Mouse (Mus musculus) thymus, postnatal 10 days (tissue): Measurements from ENCODE around the gene Mrpl58.

Source experiments
- DNase-seq, 2 experiments: peaks; one replicate each; pipeline ENCODE4 v3.0.0; 2021; ENCODE audit warnings: low spot score in 2 of 2

Mrpl58 gene

DNA sequence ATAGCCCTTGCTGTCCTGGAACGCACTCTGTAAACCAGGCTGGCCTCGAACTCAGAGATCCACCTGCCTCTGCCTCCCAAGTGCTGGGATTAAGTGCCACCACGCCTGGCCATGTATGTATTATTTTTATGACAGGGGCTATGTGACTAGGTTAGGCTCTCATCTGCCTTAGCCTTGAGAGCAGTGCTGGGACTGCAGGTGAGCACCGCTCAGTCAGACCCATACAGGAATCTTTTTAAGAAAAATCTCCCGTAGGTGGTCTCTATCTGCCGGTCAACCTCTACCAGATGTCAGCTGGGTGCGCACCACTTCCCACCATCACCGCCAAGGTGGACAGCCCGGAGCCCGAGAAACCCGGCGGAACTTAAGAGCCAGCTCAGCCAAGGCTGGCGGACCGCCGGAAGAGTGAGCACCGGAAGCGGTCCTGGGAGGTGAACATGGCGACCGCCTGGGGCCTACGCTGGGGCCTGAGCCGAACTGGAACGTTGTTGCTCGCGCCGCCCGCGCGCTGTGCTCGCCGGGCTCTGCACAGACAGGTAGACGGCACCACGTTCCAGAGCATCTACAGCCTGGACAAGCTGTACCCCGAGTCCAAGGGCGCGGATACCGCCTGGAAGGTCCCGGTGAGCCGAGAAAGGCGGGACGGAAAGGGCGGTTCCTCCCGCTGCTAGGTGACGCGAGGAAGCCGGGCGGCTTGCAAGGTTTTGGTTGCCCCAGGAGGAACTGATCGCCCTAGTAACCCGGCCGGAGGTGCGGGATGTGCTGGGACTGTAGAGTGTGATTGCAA, at the start of gene Mrpl58:
Mrpl58 (plus strand) TSS at position 415 of the 787 bp plus-strand sequence.
- peak; percentile 72 to 79 for DNase-seq

- peak in 1 of 2 experiments; percentile 69 for DNase-seq
These were observed 49.4 kb upstream of the Mrpl58 start for GRCm38 (mm10) chr11:115354183-115354582.

DNA sequence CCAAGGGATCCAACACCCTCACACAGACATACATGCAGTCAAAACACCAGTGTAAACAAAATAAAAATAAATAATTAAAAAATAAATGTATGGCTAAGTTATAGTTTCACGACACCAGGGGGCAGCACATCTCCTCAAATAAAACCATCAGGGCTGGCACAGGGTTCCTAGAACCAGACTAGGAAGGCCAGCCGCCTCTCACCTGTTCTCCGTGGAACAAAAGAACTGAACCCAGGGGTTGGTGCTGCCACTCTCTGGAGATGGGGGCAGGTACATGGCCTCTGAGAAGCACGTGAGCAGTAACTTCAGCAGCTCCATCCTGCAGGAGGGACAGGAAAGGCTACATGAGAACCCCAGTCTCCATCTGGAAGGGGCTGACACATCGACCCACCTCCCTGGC, 45.1 kb upstream of the Mrpl58 start:
- DNase-seq: peak; percentile 57 to 81

- DNase-seq: no peak
These were observed 44.3 kb upstream of the Mrpl58 start for GRCm38 (mm10) chr11:115359293-115359692.

DNA sequence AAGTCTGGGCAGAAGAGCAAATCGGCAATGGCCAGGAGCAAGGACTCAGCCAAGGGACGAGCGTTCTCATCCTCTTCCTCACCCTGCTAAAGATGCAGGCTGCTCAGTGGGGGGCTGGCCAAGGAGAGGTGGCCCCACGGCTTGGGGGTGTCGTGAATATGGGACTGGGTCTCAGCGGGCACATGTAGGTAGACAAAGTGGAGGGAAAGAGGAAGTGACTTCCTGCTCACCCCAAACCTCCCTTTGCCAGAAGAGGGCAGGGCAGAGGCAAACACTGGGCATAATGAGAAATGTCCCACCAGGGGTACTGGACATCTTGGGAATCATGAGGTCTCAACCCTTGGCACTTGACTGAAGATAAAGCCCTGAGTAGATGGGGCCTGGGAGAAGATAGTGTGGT, 43.8 kb upstream of the Mrpl58 start:
- DNase-seq: peak; percentile 29 to 54

DNA sequence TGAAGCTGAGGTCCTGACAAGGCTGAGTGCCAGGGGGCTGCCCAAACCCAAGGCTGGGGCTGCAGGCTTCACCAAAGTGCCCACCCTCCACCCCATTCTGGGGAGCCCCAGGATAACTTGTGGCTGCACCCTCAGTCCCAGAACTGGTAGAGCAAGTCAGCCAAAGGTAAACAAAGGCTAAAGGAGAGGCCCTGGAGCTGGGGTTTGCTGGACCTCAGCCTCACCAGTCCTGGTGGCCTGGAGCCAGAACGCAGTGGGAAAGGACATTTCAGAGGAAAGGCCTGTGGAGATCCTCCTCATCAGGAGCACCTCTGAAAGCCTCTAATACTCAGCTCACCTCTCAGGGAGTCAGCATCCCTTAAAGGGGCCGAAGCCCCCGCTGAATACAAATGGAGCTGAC, 39.4 kb upstream of the Mrpl58 start:
- no peak for DNase-seq

DNA sequence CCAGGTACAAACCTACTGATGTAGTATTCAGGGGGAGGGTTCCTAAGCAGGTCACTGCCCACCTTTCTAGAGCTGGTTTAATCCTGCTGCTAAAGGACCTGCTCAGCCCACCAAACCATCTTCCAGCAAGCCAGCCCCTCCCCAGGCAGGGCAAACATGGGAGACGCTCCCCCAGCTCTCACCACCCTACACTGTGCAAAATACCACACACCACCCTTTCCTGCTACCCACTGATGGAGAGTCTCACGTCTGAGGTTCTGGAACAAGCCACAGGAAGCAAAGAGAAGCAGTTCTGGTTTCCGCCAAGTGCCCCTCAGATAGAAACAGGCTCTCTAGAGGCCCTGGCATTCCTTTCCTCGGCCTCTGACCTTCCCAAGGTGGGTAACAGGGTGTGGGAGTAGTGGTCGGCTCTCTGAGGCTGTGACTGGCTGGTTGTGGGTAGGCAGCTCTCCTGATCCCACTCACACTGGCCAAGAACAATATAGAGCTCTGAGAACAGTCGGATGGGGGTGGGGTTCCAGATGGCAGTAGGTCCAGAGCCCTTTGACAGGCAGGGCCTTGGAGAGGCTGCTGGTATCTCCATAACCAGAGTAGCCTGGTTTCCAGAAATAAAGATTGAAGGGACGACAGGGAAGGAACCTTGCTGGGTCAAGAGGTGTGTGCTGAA, 37.4 kb upstream of the Mrpl58 start:
- no peak for DNase-seq

GRCm38 (mm10) chr11:115366706-115367394, 36.7 kb upstream of the Mrpl58 start:
- peak; percentile 27 to 35 for DNase-seq

GRCm38 (mm10) chr11:115367395-115367944, 36.1 kb upstream of the Mrpl58 start, which contains the start of gene Hid1:
TSS of gene Hid1 (minus strand) at chr11:115367756.
- peak; percentile 83 to 89 for DNase-seq

- DNase-seq: no peak
These were observed 33.2 kb upstream of the Mrpl58 start for GRCm38 (mm10) chr11:115370368-115370767.

GRCm38 (mm10) chr11:115371354-115371753, 32.2 kb upstream of the Mrpl58 start:
- DNase-seq: no peak

DNA sequence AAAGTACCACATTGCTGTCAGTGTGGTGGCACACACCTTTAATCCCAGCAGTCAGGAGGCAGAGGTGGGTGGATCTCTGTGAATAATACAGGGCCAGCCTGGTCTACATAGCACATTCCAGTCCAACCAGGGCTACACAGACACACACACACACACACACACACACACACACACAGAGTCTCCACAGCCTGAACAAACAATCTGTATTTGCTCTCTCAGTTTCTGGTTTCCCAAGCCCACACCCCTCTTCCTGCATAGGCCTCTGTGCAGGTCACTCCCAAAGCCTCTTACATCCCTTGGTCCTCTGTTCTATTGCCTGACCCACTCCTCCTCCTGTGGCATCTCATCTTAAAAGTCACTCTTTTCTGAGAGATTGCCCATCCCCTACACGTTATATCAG, 31.5 kb upstream of the Mrpl58 start:
- no peak for DNase-seq

- no peak for DNase-seq
These were observed 30.8 kb upstream of the Mrpl58 start for GRCm38 (mm10) chr11:115372737-115373136.

DNA sequence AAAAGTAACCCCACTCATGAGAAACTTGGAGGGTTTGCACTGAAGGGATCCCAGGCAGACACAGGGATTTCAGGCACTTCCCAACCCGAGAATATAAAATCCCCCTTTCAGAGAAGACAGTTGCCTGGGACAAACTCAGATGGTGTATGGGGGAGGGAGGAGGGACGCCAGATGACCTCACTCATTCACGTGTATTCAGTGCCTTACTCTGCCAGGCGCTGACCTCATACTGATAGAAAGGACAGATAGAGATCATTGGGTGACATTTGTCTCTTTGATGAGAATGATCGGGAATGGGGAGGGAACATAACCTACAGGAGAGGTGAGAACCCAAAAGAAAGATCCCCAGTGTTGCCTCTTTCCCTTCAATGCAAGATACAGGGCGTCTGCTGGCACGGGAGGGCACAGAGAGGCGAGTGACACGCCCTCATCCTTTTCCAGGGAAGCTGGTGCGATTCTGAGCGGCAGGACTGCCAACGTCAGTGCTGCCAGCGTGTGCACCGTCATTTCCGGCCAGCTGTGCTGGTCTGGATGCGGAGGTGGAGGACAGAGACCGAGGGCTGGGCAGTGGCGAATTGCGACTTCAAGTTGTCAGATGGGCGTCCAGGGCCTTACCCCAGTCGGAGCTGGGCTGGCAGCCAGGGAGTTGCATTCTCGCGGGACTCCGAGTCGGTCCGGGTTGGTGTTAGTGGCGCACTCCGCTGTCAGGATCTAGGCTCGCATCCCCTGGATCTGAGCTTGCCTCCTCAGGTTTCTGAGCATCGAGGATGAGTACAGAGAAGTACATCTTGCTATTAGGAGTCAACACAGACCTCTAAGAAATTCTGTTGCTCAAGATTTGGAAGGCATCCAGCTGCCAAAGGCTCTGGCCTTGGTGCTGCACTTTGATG, 29.5 kb upstream of the Mrpl58 start:
- no peak for DNase-seq

DNA sequence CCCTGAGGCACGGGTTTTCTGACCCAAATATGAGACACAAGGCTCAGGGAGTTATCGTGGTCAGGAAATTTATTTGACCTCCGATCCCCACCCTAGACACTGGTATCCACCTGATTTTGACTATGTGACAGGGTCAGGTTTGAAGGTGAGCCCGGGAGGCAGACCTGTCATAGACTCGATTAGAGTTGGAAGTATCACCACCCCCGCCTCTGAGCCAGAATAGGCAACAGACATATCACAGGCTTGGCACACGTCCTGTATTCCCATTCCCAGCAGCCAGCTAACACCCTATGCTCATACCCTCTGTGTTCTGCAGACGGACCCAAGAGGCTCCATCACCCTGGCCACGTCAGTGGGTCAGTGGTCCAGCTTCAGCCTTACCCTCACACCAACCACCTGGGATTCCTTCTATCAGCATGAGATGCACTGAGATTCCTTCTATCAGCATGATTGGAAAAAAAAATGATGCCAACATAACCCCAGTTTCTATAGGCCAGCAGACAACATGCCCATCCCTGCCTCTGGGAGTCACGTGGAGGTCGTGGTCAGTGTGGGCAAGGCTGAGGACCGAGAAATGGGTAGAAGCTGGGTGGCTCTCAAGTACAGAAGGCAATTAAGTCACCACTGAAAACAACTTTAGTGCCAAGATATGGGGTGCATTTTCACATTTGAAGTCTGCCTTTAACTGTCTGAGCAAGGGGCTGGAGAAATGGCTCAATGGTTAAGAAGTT, 28.7 kb upstream of the Mrpl58 start:
- DNase-seq: no peak

- no peak for DNase-seq
These were observed 26.8 kb upstream of the Mrpl58 start for GRCm38 (mm10) chr11:115376722-115377121.

DNA sequence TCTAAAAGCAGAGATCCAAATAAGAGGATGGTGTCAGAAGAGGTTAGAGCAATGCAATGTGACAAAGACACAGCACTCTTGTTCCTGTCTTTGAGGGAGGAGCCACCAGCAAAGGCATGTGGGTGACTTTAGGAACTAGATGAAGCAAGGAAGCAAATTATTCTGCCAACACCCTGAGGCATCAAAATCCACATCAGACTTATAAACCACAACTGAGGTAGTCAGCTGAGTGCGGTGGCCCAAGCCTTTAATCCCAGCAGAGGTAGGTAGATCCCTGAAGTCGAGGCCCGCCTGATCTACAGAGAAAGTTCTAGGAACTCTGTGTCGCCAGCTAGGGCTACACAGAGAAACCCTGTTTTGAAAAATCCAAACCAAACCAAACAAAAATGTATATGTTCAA, 26.3 kb upstream of the Mrpl58 start:
- DNase-seq: no peak

- DNase-seq: no peak
These were observed 25.7 kb upstream of the Mrpl58 start for GRCm38 (mm10) chr11:115377854-115378253.

GRCm38 (mm10) chr11:115381276-115381675, 22.3 kb upstream of the Mrpl58 start:
- DNase-seq: no peak

DNA sequence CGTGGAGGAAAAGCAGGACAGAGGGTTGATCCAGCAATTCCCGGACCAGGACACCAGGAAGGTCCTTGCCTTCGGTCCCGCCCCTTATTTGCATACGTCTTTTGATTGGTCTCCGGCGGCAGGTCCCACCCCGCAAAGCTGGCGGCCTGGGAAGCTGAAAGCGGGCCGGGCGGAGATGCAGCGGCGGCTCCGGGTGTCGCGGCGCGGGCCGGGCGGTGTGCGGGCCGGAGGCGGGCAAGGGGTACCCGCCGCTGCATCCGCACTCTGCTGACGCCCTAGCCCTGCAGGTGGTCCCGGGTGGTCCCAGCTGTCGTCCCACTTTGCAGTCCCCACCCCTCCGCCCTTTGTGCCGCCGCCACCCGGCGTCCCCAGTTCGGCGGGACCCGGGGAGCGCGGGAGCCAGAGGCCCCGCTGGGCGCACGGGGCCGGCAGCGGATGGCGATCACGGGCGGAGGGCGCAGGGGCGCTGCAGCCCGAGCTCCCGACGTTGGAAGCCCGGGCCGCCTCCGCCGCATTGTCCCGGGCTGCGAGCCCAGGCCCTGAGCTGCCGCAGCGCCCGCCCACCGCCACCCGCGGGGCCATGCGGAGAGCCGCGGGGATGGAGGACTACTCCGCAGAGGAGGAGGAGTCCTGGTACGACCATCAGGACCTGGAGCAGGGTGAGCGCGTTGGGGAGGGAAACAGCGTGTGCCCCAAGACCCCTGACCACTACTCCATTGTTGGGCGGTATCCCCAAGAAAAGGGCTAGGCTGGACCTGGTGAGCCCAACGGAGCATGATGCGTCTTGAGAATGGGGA, 21.6 kb upstream of the Mrpl58 start, which contains the start of gene Cdr2l:
Cdr2l (plus strand) TSS at position 174 of the 797 bp plus-strand sequence.
- DNase-seq: peak; percentile 47 to 59
